Mouse (Mus musculus) olfactory bulb, adult 2 months (tissue): Measurements from ENCODE around the gene Usp40.

Source experiments
- CTCF ChIP-seq: fragments of 200-500 bp; IDR thresholded peaks from 2 replicates; pipeline ENCODE4 v1.5.1; 2012; ENCODE audit warnings: low read depth, mild to moderate bottlenecking, low read length, moderate library complexity; ENCODE audit not compliant: insufficient read depth
- POLR2A ChIP-seq: fragments of 200-500 bp; IDR thresholded peaks from 2 replicates; pipeline ENCODE4 v1.6.1; 2012; ENCODE audit warnings: mild to moderate bottlenecking, low read depth, low read length, moderate library complexity; ENCODE audit not compliant: insufficient read depth

DNA sequence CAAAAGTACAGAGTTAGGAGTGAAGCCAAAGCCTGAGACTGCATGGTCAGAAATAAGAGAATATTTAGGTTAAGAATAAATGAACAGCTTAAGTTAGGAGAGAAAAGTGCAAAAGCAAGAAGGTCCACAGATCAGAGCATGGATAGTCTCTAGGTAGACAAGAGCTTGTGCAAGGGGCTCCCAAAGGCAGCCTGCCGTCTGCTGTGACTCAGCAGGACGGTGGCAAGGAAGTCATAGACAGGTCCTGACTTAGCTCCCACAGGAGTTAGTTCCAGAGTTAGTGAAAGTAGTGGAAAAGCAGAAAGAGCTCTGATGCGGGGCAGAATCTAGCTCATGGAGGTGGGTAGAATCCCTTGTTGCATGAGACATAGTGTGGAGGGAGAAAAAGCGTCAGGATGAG, 38.0 kb downstream of the Usp40 start:
- TF ChIP-seq POLR2A (no peak), CTCF (no peak)
